Mouse (Mus musculus): ENCODE measurements around the gene Smarcc1.

DNA sequence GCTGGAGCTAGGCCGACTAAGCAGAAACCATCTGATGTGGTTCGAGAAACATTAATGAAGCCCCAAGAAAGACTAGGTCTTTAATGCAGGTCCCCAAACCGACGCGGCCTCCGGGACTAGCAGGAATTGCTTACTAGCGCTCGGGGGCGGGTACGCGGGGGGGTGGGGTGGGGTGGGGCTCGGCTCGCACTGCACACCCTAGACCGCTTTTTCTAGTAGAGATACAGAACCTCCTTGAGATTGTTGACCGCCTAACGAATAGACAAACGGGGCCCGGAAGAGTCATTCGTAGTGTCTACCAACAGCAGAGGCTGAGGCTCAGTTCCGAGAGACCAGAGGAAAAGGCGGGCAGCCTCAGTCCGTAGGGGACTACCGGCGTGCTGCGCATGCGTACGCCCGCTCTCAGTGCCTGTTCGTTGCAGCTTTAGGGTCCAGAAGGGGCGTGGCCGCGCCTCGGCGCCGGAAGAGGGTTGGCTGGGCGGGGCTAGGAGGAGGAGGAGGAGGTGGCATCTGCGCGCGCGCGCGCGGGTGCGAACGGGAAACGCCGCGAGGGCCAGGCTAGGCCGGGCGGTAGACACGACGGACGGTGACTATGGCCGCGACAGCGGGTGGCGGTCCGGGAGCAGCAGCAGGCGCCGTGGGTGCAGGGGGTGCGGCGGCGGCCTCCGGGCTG lies 14.2 kb downstream of the Smarcc1 start:
- no peak for TF ChIP-seq CTCF (IDR thresholded peaks at IDR 0.05; ENCODE audit: borderline replicate concordance, insufficient read depth, low read length)
- peak; percentile 84 for TF ChIP-seq POLR2A (IDR thresholded peaks at IDR 0.05; ENCODE audit: low read depth, low read length)

All from embryonic fibroblast, embryonic 13.5 days (primary cell).